Mouse (Mus musculus) thymus, adult 2 months (tissue): Measurements from ENCODE around the gene Whrn.

Source experiments
- CTCF ChIP-seq: fragments of 200-500 bp; IDR thresholded peaks from 2 replicates; pipeline ENCODE4 v1.5.1; 2012; ENCODE audit warnings: mild to moderate bottlenecking, control low read depth, low read length, moderate library complexity, borderline replicate concordance; ENCODE audit not compliant: control insufficient read depth, poor library complexity, insufficient read depth; ENCODE audit errors: extremely low read depth
- POLR2A ChIP-seq: fragments of 200-500 bp; IDR thresholded peaks from 2 replicates; pipeline ENCODE4 v1.6.1; 2012; ENCODE audit warnings: mild to moderate bottlenecking, low read length, control low read depth, moderate library complexity; ENCODE audit not compliant: control insufficient read depth, poor library complexity, insufficient read depth; ENCODE audit errors: extremely low read depth

DNA sequence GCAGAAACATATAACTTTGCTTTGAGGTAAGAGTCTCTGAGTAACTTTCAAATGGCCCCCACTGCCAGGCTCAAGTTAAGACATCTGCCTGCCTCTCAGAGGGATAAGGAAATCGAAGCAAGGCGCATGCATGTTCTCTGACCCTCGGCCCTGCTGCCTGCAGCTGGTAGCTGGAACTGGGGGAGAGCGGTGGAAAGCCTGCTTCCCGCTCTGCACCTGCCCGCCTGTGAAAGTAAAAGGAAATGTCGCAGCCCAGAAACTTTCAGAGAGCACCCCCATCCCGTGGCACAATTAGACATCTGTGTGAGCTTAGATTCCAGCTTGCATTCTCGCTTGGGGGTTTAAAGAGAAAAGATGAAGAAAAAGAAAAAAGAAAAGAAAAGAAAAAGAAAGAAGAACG lies 6.1 kb downstream of the Whrn start:
- 0 out of 2 replicates have a peak, but pooled peaks have one; percentile 20 for TF ChIP-seq CTCF
- TF ChIP-seq POLR2A: no peak
